Comparison of ENCODE assay signal across 7 mouse cellular contexts in the genomic region with DNA sequence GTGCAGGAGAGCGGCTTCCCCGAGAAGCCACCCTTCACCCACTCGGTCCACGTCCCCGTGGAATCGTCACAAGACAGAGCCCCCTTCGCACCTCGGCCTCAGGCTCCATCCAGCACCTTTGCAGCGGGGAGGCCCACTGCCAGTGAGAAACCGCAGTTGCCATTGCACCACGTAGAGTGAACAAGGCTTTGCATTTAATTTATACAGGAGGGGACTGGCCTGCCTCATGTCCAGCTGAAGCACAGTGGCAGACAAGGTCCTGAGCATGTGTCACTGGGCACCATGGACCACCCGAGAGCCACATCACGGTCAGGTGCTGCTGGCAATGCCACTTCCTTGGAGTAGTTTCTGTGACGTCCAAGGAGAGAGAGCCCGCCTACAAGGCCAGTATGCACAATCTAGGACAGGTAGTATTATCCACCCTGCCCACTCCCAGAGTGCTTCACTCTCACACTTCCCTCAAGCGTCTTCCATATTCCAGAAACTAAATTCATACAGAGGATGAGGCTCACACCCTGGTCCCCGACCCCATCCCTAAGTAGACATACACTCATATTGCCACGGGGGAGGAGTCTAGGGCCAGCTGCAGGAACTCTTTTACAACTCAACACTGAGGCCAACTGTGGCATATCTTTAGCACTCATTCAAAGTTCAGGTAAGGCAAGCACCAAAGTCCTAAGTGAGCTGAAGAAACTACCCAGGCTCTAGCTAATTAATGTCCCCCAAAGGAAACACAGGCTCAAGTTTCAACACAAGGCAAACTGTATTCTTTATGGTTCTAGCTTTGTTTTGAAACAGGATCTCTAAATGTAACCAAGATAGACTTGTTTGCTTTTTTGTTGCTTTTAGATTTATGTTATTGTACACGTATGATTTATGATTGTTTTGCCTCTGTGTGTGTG.
A peak's percentile ranks its signal among the peaks of the same experiment; 100 is the strongest.
DNase-seq lines count a peak whose midpoint lies in the region; ATAC-seq lines count a peak whose summit lies in the region.

No protein-coding gene starts in this region.

- H3K9me3 ChIP-seq in embryonic facial prominence, embryonic 12.5 days: no peaks in the 10 kb centered on the region
- no peaks in the 10 kb centered on the region for H3K9me3 ChIP-seq in midbrain, embryonic 12.5 days

- WGBS in embryonic facial prominence, embryonic 12.5 days: 17% methylated on average over 19 of the region's 19 CpGs
- WGBS in midbrain, embryonic 12.5 days: 21% methylated on average over 19 of the region's 19 CpGs

- no peaks in the 10 kb centered on the region for H3K36me3 ChIP-seq in embryonic facial prominence, embryonic 12.5 days
- H3K36me3 ChIP-seq in midbrain, embryonic 12.5 days: no peaks in the 10 kb centered on the region

- no peaks in the 10 kb centered on the region for H3K27me3 ChIP-seq in embryonic facial prominence, embryonic 12.5 days
- 0 out of 2 replicates have a peak, but pooled peaks cover 7% of the 10 kb centered on the region for H3K27me3 ChIP-seq in midbrain, embryonic 12.5 days

- H3K27ac ChIP-seq in embryonic facial prominence, embryonic 12.5 days: peak overlapping the region; percentile 98
- peak overlapping the region; percentile 94 for H3K27ac ChIP-seq in midbrain, embryonic 12.5 days (replicated peaks)

- ATAC-seq in embryonic facial prominence, embryonic 12.5 days (ENCODE audit: insufficient number of reproducible peaks, insufficient read depth, low FRiP score, low TSS enrichment): no peak
- ATAC-seq in midbrain, embryonic 12.5 days (ENCODE audit: low FRiP score, low read depth): 0 out of 2 replicates have a peak, but pooled peaks have one; percentile 11
- no peak for ATAC-seq in frontal cortex, adult (ENCODE audit: low TSS enrichment)

- H3K4me2 ChIP-seq in embryonic facial prominence, embryonic 12.5 days (replicated peaks): peak overlapping the region; percentile 87
- peak overlapping the region; percentile 91 for H3K4me2 ChIP-seq in midbrain, embryonic 12.5 days (replicated peaks)

- peak overlapping the region; percentile 61 for H3K4me3 ChIP-seq in embryonic facial prominence, embryonic 12.5 days
- peak overlapping the region; percentile 60 for H3K4me3 ChIP-seq in midbrain, embryonic 12.5 days

- peaks cover 55% of the 10 kb centered on the region for H3K4me1 ChIP-seq in embryonic facial prominence, embryonic 12.5 days
- peaks cover 54% of the 10 kb centered on the region for H3K4me1 ChIP-seq in midbrain, embryonic 12.5 days

- peak; percentile 23 for DNase-seq in retina, embryonic 14.5 days (ENCODE audit: low spot score)
- DNase-seq in retina, postnatal 1 day: no peak
- DNase-seq in induced T-regulatory cell, adult 2 months (ENCODE audit: low read depth): peak; percentile 67
- DNase-seq in ovary, adult 18-20 months (ENCODE audit: low spot score): no peak

- peak overlapping the region; percentile 78 for H3K9ac ChIP-seq in embryonic facial prominence, embryonic 12.5 days
- peak overlapping the region; percentile 90 for H3K9ac ChIP-seq in midbrain, embryonic 12.5 days (replicated peaks)

Comparison
In these comparisons a context has a peak if more than half of its experiments do, and no peak if none do; other contexts are left out.
1. DNase-seq: peak in retina, embryonic 14.5 days (single experiment) and induced T-regulatory cell, adult 2 months (single experiment); none in retina, postnatal 1 day (single experiment) and ovary, adult 18-20 months (single experiment).